Mouse (Mus musculus) right cerebral cortex, adult 18-20 months (tissue): ENCODE data around the gene Zbtb6.

ENCODE experiments used
- DNase-seq: peaks from one replicate; pipeline ENCODE4 v3.0.0; 2022; ENCODE audit warnings: mixed read lengths

Gene Zbtb6

GRCm38 (mm10) chr2:37442611-37443591, at the start of gene Zbtb6, which contains the start of the genes Zbtb26 and Rabgap1:
Gene Zbtb6 (minus strand): TSS chr2:37443171.
Gene Zbtb26 (minus strand): TSS chr2:37443135.
Gene Rabgap1 (plus strand): TSS chr2:37443279.
- peak; percentile 97 for DNase-seq

- no peak for DNase-seq
Observed at GRCm38 (mm10) chr2:37488956-37489355, 46.0 kb upstream of the Zbtb6 start.

GRCm38 (mm10) chr2:37486408-37486807, 43.4 kb upstream of the Zbtb6 start:
- DNase-seq: no peak

GRCm38 (mm10) chr2:37485370-37485769, 42.4 kb upstream of the Zbtb6 start:
- DNase-seq: peak; percentile 10

GRCm38 (mm10) chr2:37484165-37484564, 41.2 kb upstream of the Zbtb6 start:
- DNase-seq: no peak

- DNase-seq: no peak
Observed at GRCm38 (mm10) chr2:37480039-37480438, 37.1 kb upstream of the Zbtb6 start.

- no peak for DNase-seq
Observed at GRCm38 (mm10) chr2:37479559-37479958, 36.6 kb upstream of the Zbtb6 start.

- DNase-seq: no peak
Observed at GRCm38 (mm10) chr2:37466266-37466665, 23.3 kb upstream of the Zbtb6 start.

GRCm38 (mm10) chr2:37460707-37461106, 17.7 kb upstream of the Zbtb6 start:
- no peak for DNase-seq

GRCm38 (mm10) chr2:37452376-37452760, 9.4 kb upstream of the Zbtb6 start:
- no peak for DNase-seq

GRCm38 (mm10) chr2:37451667-37452375, 8.8 kb upstream of the Zbtb6 start:
- peak; percentile 94 for DNase-seq

GRCm38 (mm10) chr2:37431609-37432008, 11.4 kb downstream of the Zbtb6 start:
- no peak for DNase-seq

- DNase-seq: peak; percentile 92
Observed at GRCm38 (mm10) chr2:37430593-37431464, 12.1 kb downstream of the Zbtb6 start.

- no peak for DNase-seq
Observed at GRCm38 (mm10) chr2:37423671-37424070, 19.3 kb downstream of the Zbtb6 start.

- peak; percentile 97 for DNase-seq
Observed at GRCm38 (mm10) chr2:37422306-37423304, 20.4 kb downstream of the Zbtb6 start, which contains the start of gene Rc3h2. Gene Rc3h2 (minus strand): TSS chr2:37422903.

- no peak for DNase-seq
Observed at GRCm38 (mm10) chr2:37421903-37422302, 21.1 kb downstream of the Zbtb6 start.

GRCm38 (mm10) chr2:37395539-37395938, 47.4 kb downstream of the Zbtb6 start:
- DNase-seq: no peak

GRCm38 (mm10) chr2:37382921-37383320, 60.0 kb downstream of the Zbtb6 start:
- peak; percentile 25 for DNase-seq

- DNase-seq: peak; percentile 62
Observed at GRCm38 (mm10) chr2:37380189-37380588, 62.8 kb downstream of the Zbtb6 start.

GRCm38 (mm10) chr2:37376018-37376417, 67.0 kb downstream of the Zbtb6 start:
- no peak for DNase-seq
